Mouse (Mus musculus) liver, adult 2 months (tissue): ENCODE results near the gene Crispld2.

Experiments used
- CTCF ChIP-seq: fragments of 200-500 bp; IDR thresholded peaks from 2 replicates; pipeline ENCODE4 v1.5.1; 2011; ENCODE audit warnings: low read depth, low read length, control low read depth
- POLR2A ChIP-seq: fragments of 200-500 bp; IDR thresholded peaks from 2 replicates; pipeline ENCODE4 v1.6.1; 2011; ENCODE audit warnings: low read length, control low read depth; ENCODE audit not compliant: insufficient read depth; ENCODE audit errors: extremely low read depth

- no peak for TF ChIP-seq CTCF
- TF ChIP-seq POLR2A, result no peak
Observed at GRCm38 (mm10) chr8:120026199-120026598, 34.0 kb downstream of the Crispld2 start.
